Mouse (Mus musculus): Measurements from ENCODE around the gene Hint2.

The Hint2 gene

GRCm38 (mm10) chr4:43612534-43612933 is 43.7 kb downstream of the Hint2 start:
- CTCF ChIA-PET = no interaction called here

- CTCF ChIA-PET = no interaction called here
These were observed 51.2 kb downstream of the Hint2 start for GRCm38 (mm10) chr4:43604751-43605685.
